Mouse (Mus musculus): ENCODE measurements around the gene Gm11060.

Gm11060 gene

DNA sequence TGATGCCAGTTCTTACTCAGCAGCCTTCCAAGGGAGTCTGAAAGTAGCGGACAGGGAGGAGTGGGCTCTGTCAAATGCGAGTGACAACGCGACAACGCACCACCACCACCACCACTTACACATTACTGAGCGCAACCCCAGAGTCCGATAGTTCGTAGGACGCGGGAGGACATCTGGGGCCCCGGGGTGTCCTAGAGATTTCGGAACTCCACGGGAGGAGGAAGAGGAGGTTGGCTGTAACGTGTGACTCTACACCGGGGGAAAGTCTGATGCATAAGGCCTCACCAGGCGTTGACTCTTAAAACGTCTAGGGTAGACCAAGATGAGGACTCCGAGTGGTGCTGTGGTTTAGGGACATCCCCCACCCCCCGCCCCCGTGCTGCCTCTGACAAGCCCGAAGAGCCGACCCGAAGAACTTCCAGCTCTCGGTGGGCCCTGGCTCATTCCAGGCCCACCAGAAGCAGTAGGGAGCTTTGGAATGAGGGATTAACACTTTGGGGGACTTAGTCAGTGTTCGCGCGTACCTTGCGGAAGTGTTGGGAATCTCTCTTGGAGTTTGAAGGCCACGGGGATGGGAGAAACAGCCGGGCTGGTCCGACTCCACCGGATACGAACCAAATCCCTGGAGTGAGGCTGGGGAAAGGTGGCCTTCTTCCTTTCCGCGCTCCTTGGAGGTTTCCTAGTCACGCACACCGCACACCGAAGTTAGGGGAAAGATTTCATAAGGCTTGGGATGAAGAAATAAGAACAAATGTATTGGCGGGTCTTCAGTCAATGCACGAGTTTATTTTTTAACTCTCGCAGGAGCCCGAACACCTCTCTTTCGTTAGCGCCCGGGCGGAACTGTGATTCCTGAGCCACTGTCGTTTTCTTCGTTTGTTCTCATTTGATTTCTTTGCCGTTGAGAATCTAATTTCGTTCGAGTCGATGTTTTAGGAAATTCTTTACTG, 36.0 kb downstream of the Gm11060 start:
- TF ChIP-seq GATA4 (IDR thresholded peaks at IDR 0.05; ENCODE audit: insufficient replicate concordance, low read length) = no peak

GRCm38 (mm10) chr2:105128564-105128963, 36.7 kb downstream of the Gm11060 start:
- TF ChIP-seq GATA4 (IDR thresholded peaks at IDR 0.05; ENCODE audit: insufficient replicate concordance, low read length) = no peak

GRCm38 (mm10) chr2:105130351-105131060, 38.7 kb downstream of the Gm11060 start:
- no peak for TF ChIP-seq GATA4 (IDR thresholded peaks at IDR 0.05; ENCODE audit: insufficient replicate concordance, low read length)

- TF ChIP-seq GATA4 (IDR thresholded peaks at IDR 0.05; ENCODE audit: insufficient replicate concordance, low read length) = no peak
Observed at GRCm38 (mm10) chr2:105131061-105131810, 39.4 kb downstream of the Gm11060 start.

GRCm38 (mm10) chr2:105131811-105132100, 39.9 kb downstream of the Gm11060 start:
- TF ChIP-seq GATA4 (IDR thresholded peaks at IDR 0.05; ENCODE audit: insufficient replicate concordance, low read length) = no peak

DNA sequence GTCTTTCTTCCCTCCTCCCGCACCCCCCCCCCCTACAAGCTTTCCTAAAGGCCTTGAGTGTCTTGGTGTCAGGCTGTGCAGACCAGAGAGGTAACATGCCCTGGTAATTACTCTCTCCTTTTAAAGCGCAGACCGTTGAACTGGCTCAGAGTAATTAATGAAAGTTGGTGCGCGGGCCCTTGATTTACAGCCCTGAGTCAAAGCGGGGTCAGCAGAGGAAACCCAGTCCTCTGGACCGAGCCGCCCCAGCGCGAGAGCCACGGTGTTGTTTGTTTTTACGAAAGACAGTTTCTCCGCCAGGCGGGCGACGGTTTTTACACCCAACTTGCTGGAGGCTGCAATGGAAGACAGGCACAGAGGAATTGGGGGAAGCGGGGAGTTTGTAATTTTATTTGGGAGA, 40.5 kb downstream of the Gm11060 start:
- TF ChIP-seq GATA4 (IDR thresholded peaks at IDR 0.05; ENCODE audit: insufficient replicate concordance, low read length) = no peak

DNA sequence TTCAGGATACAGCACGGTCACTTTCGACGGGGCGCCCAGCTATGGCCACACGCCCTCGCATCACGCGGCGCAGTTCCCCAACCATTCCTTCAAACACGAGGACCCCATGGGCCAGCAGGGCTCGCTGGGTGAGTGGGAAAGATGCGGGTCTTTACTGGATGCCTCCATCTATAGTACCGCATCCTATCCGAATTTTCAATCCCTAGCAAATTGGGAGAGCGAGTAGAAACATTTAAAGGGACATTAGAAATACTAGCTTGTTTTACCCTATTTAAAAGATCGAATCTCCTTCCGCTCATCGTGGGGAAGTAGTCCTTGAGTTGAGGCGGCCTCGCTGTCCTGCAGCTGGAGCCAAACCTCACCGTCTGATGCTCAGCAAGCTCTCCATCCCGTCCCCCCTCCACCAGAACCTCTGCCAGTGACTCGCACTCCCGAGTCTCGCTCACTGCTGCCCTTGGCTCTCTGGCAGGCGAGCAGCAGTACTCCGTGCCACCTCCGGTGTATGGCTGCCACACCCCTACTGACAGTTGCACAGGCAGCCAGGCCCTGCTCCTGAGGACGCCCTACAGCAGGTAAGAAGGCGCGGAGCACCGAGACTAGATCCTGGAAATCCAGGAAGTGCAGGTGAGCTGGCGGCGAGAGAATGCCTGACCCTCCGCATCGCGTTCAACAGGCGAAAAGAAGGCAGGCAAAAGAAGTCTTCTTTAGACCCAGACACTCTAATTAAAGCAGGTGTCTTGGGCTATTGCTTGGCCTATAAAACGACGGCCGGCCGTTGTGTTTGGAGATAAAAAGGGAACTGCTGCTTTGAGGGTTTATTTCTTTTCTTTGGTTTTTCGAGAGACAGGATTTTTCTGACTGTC, 41.3 kb downstream of the Gm11060 start:
- TF ChIP-seq GATA4 (IDR thresholded peaks at IDR 0.05; ENCODE audit: insufficient replicate concordance, low read length) = no peak

- no peak for TF ChIP-seq GATA4 (IDR thresholded peaks at IDR 0.05; ENCODE audit: insufficient replicate concordance, low read length)
Observed at GRCm38 (mm10) chr2:105134296-105134695, 42.5 kb downstream of the Gm11060 start.

GRCm38 (mm10) chr2:105139471-105139870, 47.7 kb downstream of the Gm11060 start:
- no peak for TF ChIP-seq GATA4 (IDR thresholded peaks at IDR 0.05; ENCODE audit: insufficient replicate concordance, low read length)

DNA sequence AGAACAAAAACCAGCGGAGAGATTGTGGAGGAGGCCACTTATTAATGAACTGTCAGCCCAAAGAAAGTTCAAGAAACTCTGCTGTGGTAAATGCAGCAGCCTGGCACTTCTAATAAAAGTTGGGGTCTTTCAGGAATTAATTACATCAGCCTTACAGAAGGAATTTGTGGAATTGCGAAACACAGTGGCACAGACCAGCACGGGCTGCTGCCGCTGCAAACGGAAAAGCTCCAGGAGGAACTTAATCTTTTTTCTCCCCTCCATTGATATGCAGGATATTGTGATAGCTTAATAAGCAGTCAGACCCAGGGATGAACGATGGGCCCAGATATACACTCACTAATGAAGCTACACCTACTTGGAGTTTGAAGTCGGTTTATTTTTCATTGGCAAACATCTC, 49.6 kb downstream of the Gm11060 start:
- TF ChIP-seq GATA4 (IDR thresholded peaks at IDR 0.05; ENCODE audit: insufficient replicate concordance, low read length) = no peak

Measured in liver, adult (tissue).